Mouse (Mus musculus) midbrain, postnatal 0 days (tissue): ENCODE data around the gene Cstf2. TPM values are rescaled to one million over a fixed set of nuclear protein-coding genes. Genes with fewer than 3 reads are reported as not detected.
A peak's percentile ranks its signal among the peaks of the same experiment; 100 is the strongest.

Source experiments
- ATAC-seq: fragments of 200-750 bp; cut with Nextera tagmentation; 2 replicates; pipeline ENCODE4 v1.8.0; 2017; ENCODE audit warnings: moderate number of reproducible peaks, mild to moderate bottlenecking, moderate TSS enrichment, moderate library complexity; ENCODE audit not compliant: low FRiP score
- DNase-seq: peaks from one replicate; pipeline ENCODE4 v3.0.0-alpha.2; 2015; ENCODE audit warnings: low spot score
- H3K27ac ChIP-seq: fragments of 300-500 bp; sonication (generic); 2 replicates; pipeline ENCODE4 v1.5.1; 2014; ENCODE audit warnings: low read depth, mild to moderate bottlenecking, low read length, mixed read lengths
- H3K27me3 ChIP-seq: fragments of 300-500 bp; sonication (generic); 2 replicates; pipeline ENCODE4 v1.6.1; 2014; ENCODE audit warnings: low read length, control low read depth, mixed read lengths; ENCODE audit not compliant: insufficient read depth
- H3K36me3 ChIP-seq: fragments of 300-500 bp; sonication (generic); 2 replicates; pipeline ENCODE4 v1.6.1; 2014; ENCODE audit warnings: low read length, control low read depth, mixed read lengths; ENCODE audit not compliant: insufficient read depth
- H3K4me1 ChIP-seq: fragments of 300-500 bp; sonication (generic); 2 replicates; pipeline ENCODE4 v1.6.1; 2014; ENCODE audit warnings: mild to moderate bottlenecking, control low read depth, antibody characterized with exemption, low read length, mixed read lengths; ENCODE audit not compliant: insufficient read depth
- H3K4me2 ChIP-seq: fragments of 300-500 bp; sonication (generic); 2 replicates; pipeline ENCODE4 v1.6.1; 2014; ENCODE audit warnings: low read depth, mild to moderate bottlenecking, low read length, mixed read lengths; ENCODE audit not compliant: poor library complexity, severe bottlenecking
- H3K4me3 ChIP-seq: fragments of 300-500 bp; sonication (generic); 2 replicates; pipeline ENCODE4 v1.5.1; 2014; ENCODE audit warnings: low read depth, mild to moderate bottlenecking, low read length, moderate library complexity
- H3K9ac ChIP-seq: fragments of 300-500 bp; sonication (generic); replicated peaks from 2 replicates; pipeline ENCODE4 v1.6.1; 2014; ENCODE audit warnings: mild to moderate bottlenecking, low read length, moderate library complexity, mixed read lengths; ENCODE audit not compliant: poor library complexity, severe bottlenecking
- H3K9me3 ChIP-seq: fragments of 300-500 bp; sonication (generic); 2 replicates; pipeline ENCODE4 v1.6.1; 2016; ENCODE audit warnings: low read length, control low read depth
- CTCF ChIP-seq: IDR thresholded peaks from 2 replicates; pipeline ENCODE4 v1.5.1; 2016; ENCODE audit warnings: antibody characterized with exemption, mild to moderate bottlenecking
- WGBS: fragments of 180-500 bp; shearing (Covaris S2); extraction: QIAGEN DNeasy Blood & Tissue Kit; methylation state at CpG from one replicate; pipeline ENCODE4 v1.1.7; 2014; 5-methylcytosine and 5-hydroxymethylcytosine counted together
- polyA plus RNA-seq: library from polyadenylated mRNA; unstranded; fragments of >200 nt; fragmentation: Nextera tagmentation; extraction: Ambion mirVana; gene quantifications from 2 replicates; pipeline ENCODE4 v1.2.1, GENCODE M21; 2015
- total RNA-seq: library from RNA; depleted of rRNA; stranded (reverse); fragments of >200 nt; gene quantifications from 2 replicates; pipeline ENCODE4 v1.2.3, GENCODE M21; 2014

Gene Cstf2
- total and polyA plus RNA-seq, 2 experiments from 2014 or later: 52.7 to 89.2 TPM

GRCm38 (mm10) chrX:134058040-134058875, 729 bp upstream of the Cstf2 start:
- Histone ChIP-seq H3K36me3 (no peaks in the 10 kb centered on the region), H3K4me2 (peak overlapping the region; percentile 24; the same call in 1 of the 2 replicates), H3K27me3 (no peaks in the 10 kb centered on the region), H3K27ac (peak overlapping the region; percentile 57; the same call in 1 of the 2 replicates), H3K9ac (no peak overlapping the region), H3K9me3 (no peaks in the 10 kb centered on the region), H3K4me3 (peak overlapping the region; percentile 54; the same call in 1 of the 2 replicates), H3K4me1 (no peaks in the 10 kb centered on the region)
- DNase-seq (peak; percentile 17), ATAC-seq (peak; percentile 15; the same call in 1 of the 2 replicates)
- TF ChIP-seq CTCF: no peak; the same call in 1 of the 2 replicates
- WGBS: 65% methylated on average over 14 of the region's 14 CpGs

DNA sequence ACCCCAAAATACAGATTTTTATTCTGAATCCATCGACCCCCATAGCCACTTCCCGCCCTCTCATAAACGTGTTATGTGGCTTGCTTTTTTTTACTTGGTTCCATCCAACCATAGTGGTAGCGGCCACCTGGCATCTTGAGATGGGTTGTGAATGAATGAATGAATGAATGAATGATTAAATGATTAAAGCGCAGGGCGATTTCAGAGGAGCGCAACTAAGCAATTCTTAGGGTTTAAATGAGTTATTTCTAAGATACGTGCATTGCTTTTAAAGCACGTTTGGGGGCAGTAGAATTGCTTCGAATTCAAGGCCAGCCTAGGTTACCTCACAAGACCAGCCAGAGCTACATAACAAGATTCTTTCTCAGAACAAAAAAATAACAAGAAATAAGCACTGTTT, 777 bp downstream of the Cstf2 start:
- WGBS: 26% methylated on average over 10 of the region's 10 CpGs
- Histone ChIP-seq H3K9ac (peak overlapping the region; percentile 66), H3K4me1 (no peaks in the 10 kb centered on the region), H3K4me2 (peak overlapping the region; percentile 42), H3K27ac (peak overlapping the region; percentile 84), H3K9me3 (no peaks in the 10 kb centered on the region), H3K27me3 (no peaks in the 10 kb centered on the region), H3K4me3 (peak overlapping the region; percentile 54), H3K36me3 (no peaks in the 10 kb centered on the region)
- peak; percentile 33 for DNase-seq
- peak; percentile 10; the same call in 1 of the 2 replicates for ATAC-seq
- peak; percentile 37 for TF ChIP-seq CTCF

- H3K9me3 ChIP-seq: no peaks in the 10 kb centered on the region
- no peak for TF ChIP-seq CTCF
- WGBS: 48% methylated on average over 1 of the region's 1 CpGs
- no peak for DNase-seq
- no peak overlapping the region for H3K4me2 ChIP-seq
- no peak overlapping the region for H3K9ac ChIP-seq
- no peak for ATAC-seq
- no peaks in the 10 kb centered on the region for H3K4me1 ChIP-seq
- H3K36me3 ChIP-seq: no peaks in the 10 kb centered on the region
- no peak overlapping the region for H3K4me3 ChIP-seq
- H3K27ac ChIP-seq: no peak overlapping the region
- no peaks in the 10 kb centered on the region for H3K27me3 ChIP-seq
These were observed 26.5 kb downstream of the Cstf2 start for GRCm38 (mm10) chrX:134085453-134085852.

- Histone ChIP-seq H3K4me2 (no peak overlapping the region), H3K9me3 (no peaks in the 10 kb centered on the region), H3K36me3 (no peaks in the 10 kb centered on the region), H3K4me3 (no peak overlapping the region), H3K27ac (no peak overlapping the region), H3K9ac (no peak overlapping the region), H3K27me3 (no peaks in the 10 kb centered on the region), H3K4me1 (no peaks in the 10 kb centered on the region)
- ATAC-seq (no peak), DNase-seq (no peak)
- 74% methylated on average over 2 of the region's 2 CpGs for WGBS
- no peak for TF ChIP-seq CTCF
These were observed 43.7 kb downstream of the Cstf2 start for GRCm38 (mm10) chrX:134102641-134103040.

DNA sequence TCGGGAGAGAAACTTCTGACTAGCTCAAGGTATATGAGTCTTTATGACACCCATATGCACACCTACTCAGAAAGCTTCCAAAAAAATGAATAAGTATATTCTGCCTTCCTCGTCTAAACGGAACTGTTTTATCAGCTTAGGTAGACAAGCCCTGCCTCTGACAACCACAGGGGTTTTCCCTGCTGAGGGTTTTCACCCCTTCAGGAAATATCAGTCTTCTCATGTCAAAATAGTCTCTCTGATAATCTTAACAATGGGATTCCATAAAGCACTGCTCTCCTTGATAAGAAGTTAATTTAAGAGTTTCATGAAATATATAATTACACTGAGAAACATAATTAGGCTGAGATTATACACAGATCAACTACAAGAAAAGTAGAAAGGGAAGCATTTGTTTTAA, 52.8 kb downstream of the Cstf2 start:
- Histone ChIP-seq H3K27ac (no peak overlapping the region), H3K27me3 (no peaks in the 10 kb centered on the region), H3K9ac (no peak overlapping the region), H3K36me3 (no peaks in the 10 kb centered on the region), H3K4me1 (no peaks in the 10 kb centered on the region), H3K4me3 (no peak overlapping the region), H3K9me3 (no peaks in the 10 kb centered on the region), H3K4me2 (no peak overlapping the region)
- DNase-seq (no peak), ATAC-seq (no peak)
- no peak for TF ChIP-seq CTCF
- WGBS: 77% methylated on average over 3 of the region's 3 CpGs

- Histone ChIP-seq H3K9me3 (no peaks in the 10 kb centered on the region), H3K27me3 (no peaks in the 10 kb centered on the region), H3K9ac (no peak overlapping the region), H3K27ac (no peak overlapping the region), H3K4me3 (no peak overlapping the region), H3K36me3 (no peaks in the 10 kb centered on the region), H3K4me1 (no peaks in the 10 kb centered on the region), H3K4me2 (no peak overlapping the region)
- no peak for TF ChIP-seq CTCF
- DNase-seq (no peak), ATAC-seq (no peak)
- 70% methylated on average over 3 of the region's 3 CpGs for WGBS
These were observed 57.4 kb downstream of the Cstf2 start for GRCm38 (mm10) chrX:134116417-134116816.
